Mouse (Mus musculus) neural tube, embryonic 11.5 days (tissue): Measurements from ENCODE around the gene Sorcs2. TPM values are rescaled to one million over a fixed set of nuclear protein-coding genes. Genes with fewer than 3 reads are reported as not detected.

Experiments
- ATAC-seq: fragments of 200-750 bp; cut with Nextera tagmentation; 2 replicates; pipeline ENCODE4 v1.8.0; 2017; ENCODE audit warnings: moderate number of reproducible peaks, mild to moderate bottlenecking, moderate TSS enrichment, moderate library complexity; ENCODE audit not compliant: insufficient read depth, low FRiP score, low TSS enrichment
- DNase-seq: peaks from one replicate; pipeline ENCODE4 v3.0.0-alpha.2; 2015; ENCODE audit warnings: low spot score
- H3K27ac ChIP-seq: fragments of 300-500 bp; sonication (generic); 2 replicates; pipeline ENCODE4 v1.5.1; 2014; ENCODE audit warnings: low read depth, mild to moderate bottlenecking, low read length
- H3K27me3 ChIP-seq: fragments of 300-500 bp; sonication (generic); 2 replicates; pipeline ENCODE4 v1.6.1; 2014; ENCODE audit warnings: mild to moderate bottlenecking, low read length, mixed read lengths; ENCODE audit not compliant: control insufficient read depth, insufficient read depth
- H3K36me3 ChIP-seq: fragments of 300-500 bp; sonication (generic); 2 replicates; pipeline ENCODE4 v1.6.1; 2014; ENCODE audit warnings: mild to moderate bottlenecking, low read length, moderate library complexity, mixed read lengths; ENCODE audit not compliant: control insufficient read depth, insufficient read depth
- H3K4me1 ChIP-seq: fragments of 300-500 bp; sonication (generic); 2 replicates; pipeline ENCODE4 v1.6.1; 2014; ENCODE audit warnings: low read length, mixed read lengths; ENCODE audit not compliant: control insufficient read depth, insufficient read depth
- H3K4me2 ChIP-seq: fragments of 300-500 bp; sonication (generic); 2 replicates; pipeline ENCODE4 v1.6.1; 2014; ENCODE audit warnings: low read depth, mild to moderate bottlenecking, moderate library complexity
- H3K4me3 ChIP-seq: fragments of 300-500 bp; sonication (generic); 2 replicates; pipeline ENCODE4 v1.5.1; 2014; ENCODE audit warnings: low read depth, low read length
- H3K9ac ChIP-seq: fragments of 300-500 bp; sonication (generic); 2 replicates; pipeline ENCODE4 v1.6.1; 2014; ENCODE audit warnings: mild to moderate bottlenecking, low read length
- H3K9me3 ChIP-seq: fragments of 300-500 bp; sonication (generic); 2 replicates; pipeline ENCODE4 v1.6.1; 2016; ENCODE audit warnings: low read length; ENCODE audit not compliant: control insufficient read depth
- WGBS: fragments of 180-500 bp; shearing (Covaris S2); extraction: QIAGEN DNeasy Blood & Tissue Kit; methylation state at CpG from one replicate; pipeline ENCODE4 v1.1.7; 2014; 5-methylcytosine and 5-hydroxymethylcytosine counted together
- polyA plus RNA-seq: library from polyadenylated mRNA; unstranded; fragments of >200 nt; fragmentation: Nextera tagmentation; extraction: Ambion mirVana; gene quantifications from 2 replicates; pipeline ENCODE4 v1.2.1, GENCODE M21; 2014

Sorcs2 gene
- polyA plus RNA-seq, 1 experiment from 2014 or later, result 9.1 TPM

DNA sequence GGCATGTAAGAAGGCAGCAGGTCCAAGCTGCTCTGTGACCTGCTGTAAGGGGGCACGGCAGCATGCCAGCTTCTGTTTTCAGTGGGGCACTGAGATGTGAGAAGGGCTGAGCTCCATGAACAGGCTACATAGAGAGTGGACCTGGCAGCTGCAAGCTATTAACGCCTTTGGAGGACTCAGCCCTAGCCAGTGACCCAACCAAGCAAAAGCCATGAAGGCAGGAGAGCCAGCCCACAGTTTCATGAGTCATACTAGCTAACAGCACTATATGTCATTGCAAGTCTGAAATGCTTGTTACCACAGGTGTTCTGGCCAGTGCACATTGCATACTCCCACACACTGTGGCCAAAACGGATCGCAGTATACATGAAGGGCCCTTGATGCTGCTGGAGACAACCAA lies 41.3 kb downstream of the Sorcs2 start:
- Histone ChIP-seq H3K4me3 (no peak overlapping the region), H3K4me1 (peaks cover 4% of the 10 kb centered on the region; the same call in 1 of the 2 replicates), H3K27ac (no peak overlapping the region), H3K9me3 (no peaks in the 10 kb centered on the region), H3K4me2 (no peak overlapping the region), H3K27me3 (no peaks in the 10 kb centered on the region), H3K36me3 (no peaks in the 10 kb centered on the region), H3K9ac (no peak overlapping the region)
- no peak for ATAC-seq
- 88% methylated on average over 4 of the region's 4 CpGs for WGBS
- no peak for DNase-seq

DNA sequence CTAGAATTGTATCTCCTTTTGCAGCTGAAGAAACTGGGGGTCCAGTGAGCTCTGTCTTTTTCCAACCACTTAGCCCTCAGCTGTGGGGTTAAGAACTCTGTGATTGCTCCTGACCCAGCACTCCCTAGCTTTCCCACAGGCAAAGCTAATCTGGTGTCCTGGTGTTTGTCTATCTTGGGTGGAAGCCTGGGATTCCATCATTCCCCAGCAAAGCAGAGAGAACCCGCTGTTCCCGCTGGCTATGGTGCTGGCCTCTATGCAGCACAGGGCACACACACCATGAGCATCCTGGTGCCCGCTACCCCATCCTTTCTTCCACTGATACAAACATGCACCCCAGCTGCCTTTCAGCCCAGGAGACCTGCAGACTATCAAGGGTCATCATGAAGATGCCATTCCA lies 42.3 kb downstream of the Sorcs2 start:
- H3K9me3 ChIP-seq, result no peaks in the 10 kb centered on the region
- peaks cover 4% of the 10 kb centered on the region; the same call in 1 of the 2 replicates for H3K4me1 ChIP-seq
- no peaks in the 10 kb centered on the region for H3K27me3 ChIP-seq
- no peak overlapping the region for H3K27ac ChIP-seq
- H3K4me2 ChIP-seq, result no peak overlapping the region
- ATAC-seq, result no peak
- H3K4me3 ChIP-seq, result no peak overlapping the region
- no peak for DNase-seq
- WGBS, result 87% methylated on average over 3 of the region's 3 CpGs
- no peaks in the 10 kb centered on the region for H3K36me3 ChIP-seq
- no peak overlapping the region for H3K9ac ChIP-seq

DNA sequence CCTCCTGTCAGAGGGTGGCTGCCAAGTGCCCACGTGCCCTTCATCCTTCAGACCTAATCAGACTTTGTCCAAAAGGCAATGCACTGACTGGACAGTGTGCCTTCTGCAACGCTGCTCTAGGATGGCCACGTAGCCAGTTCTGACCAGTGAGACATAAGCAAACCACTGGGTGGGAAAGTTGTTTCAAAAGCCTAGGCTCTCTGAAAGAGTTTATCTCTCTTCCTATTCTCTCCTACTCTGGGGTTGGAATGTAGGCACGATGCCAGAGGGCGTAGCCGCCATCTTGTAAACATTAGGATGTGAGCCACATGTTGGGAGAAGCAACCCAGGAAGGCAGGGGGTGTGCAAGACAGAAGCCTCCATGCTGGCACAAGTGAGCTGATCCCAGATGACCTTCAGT lies 44.3 kb downstream of the Sorcs2 start:
- H3K27ac ChIP-seq, result no peak overlapping the region
- H3K4me2 ChIP-seq, result no peak overlapping the region
- WGBS, result 94% methylated on average over 6 of the region's 6 CpGs
- H3K4me3 ChIP-seq, result no peak overlapping the region
- H3K9me3 ChIP-seq, result no peaks in the 10 kb centered on the region
- DNase-seq (no peak), ATAC-seq (no peak)
- no peak overlapping the region for H3K9ac ChIP-seq
- no peaks in the 10 kb centered on the region for H3K36me3 ChIP-seq
- no peaks in the 10 kb centered on the region for H3K27me3 ChIP-seq
- H3K4me1 ChIP-seq, result no peaks in the 10 kb centered on the region

DNA sequence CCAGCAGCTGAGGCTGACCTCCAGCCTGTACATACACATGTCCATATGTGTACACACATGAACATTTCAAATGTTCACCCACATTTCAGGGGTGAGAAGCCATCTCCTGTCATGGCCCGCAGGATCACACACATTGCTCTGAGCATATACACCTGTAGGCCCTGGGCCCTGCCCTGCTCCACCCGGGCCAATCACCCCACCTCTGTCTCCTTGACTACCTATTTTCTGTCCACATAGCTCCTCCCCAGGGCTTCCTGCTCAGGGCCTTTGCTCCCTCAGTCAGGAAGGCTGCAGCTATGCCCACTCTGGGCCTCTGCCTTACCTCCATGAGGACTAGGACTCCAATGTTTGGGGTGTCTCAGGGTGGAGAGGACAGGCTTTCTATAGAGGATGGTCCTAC lies 44.7 kb downstream of the Sorcs2 start:
- 91% methylated on average over 2 of the region's 2 CpGs for WGBS
- Histone ChIP-seq H3K9ac (no peak overlapping the region), H3K4me3 (no peak overlapping the region), H3K4me2 (no peak overlapping the region), H3K27me3 (no peaks in the 10 kb centered on the region), H3K9me3 (no peaks in the 10 kb centered on the region), H3K4me1 (no peaks in the 10 kb centered on the region), H3K27ac (no peak overlapping the region), H3K36me3 (no peaks in the 10 kb centered on the region)
- ATAC-seq, result no peak
- DNase-seq, result no peak

DNA sequence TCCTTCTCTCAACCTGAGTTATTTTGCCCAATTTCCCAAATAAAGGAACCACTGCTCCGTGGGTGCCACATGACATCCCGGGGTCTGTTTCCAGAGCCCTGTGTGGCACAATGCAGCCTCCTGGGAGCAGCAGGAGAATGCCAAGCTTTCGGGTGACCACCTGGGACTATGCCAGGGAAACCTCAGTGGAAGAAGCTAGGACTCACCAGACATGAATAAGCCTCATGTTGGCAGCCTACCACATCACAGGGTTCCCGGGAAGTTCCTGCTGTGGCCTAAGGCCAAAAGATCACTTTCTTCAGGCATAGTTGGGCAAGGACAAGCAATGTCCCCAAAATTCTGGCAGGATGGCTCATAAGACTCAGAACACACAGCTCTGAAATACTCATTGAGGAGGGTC lies 51.2 kb downstream of the Sorcs2 start:
- Histone ChIP-seq H3K36me3 (no peaks in the 10 kb centered on the region), H3K9ac (no peak overlapping the region), H3K4me2 (no peak overlapping the region), H3K4me3 (no peak overlapping the region), H3K27ac (no peak overlapping the region), H3K9me3 (no peaks in the 10 kb centered on the region), H3K4me1 (no peaks in the 10 kb centered on the region), H3K27me3 (no peaks in the 10 kb centered on the region)
- 93% methylated on average over 4 of the region's 4 CpGs for WGBS
- DNase-seq, result no peak
- ATAC-seq, result no peak

DNA sequence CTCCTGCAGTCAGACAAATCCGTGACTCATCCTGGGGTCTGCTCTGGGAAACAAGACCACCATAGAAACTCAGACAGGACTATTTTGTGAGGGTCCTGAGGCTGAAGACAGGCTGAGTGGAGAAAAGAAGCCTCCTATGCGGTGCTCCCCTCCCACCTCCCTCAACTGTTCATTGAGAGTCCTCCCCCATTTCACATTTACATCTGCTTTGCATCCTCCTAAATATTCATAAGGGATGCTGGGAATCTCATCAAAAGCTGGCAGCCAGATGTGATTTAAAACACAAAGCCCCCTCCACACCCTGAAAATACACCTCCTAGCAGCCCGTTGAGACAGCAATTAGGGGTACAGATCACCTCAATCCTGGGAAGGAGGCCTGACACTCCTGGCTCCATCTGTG lies 58.7 kb downstream of the Sorcs2 start:
- Histone ChIP-seq H3K9me3 (no peaks in the 10 kb centered on the region), H3K4me2 (no peak overlapping the region), H3K4me3 (no peak overlapping the region), H3K4me1 (peaks cover 10% of the 10 kb centered on the region; the same call in 1 of the 2 replicates), H3K27ac (no peak overlapping the region), H3K9ac (no peak overlapping the region), H3K36me3 (no peaks in the 10 kb centered on the region), H3K27me3 (no peaks in the 10 kb centered on the region)
- WGBS, result 50% methylated on average over 3 of the region's 3 CpGs
- ATAC-seq, result no peak
- no peak for DNase-seq

DNA sequence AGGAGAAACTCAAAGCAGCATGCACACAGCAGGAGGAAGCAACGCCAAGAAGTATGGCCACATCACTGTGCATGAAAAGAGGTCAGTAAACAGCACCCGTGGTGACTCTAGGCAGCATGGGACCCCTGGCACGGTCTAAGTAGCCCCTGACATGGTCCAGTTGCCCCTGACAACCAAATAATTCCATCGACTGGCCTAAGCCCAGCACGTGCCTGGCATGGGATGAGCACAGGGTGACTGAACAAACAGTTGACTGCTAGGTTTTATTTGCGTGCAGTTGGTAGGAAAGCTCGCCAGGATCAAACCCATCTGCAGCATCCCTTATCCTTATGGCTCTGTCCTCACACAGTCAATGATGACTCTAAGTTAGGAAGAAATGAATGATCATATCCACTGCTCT lies 61.7 kb downstream of the Sorcs2 start:
- DNase-seq (no peak), ATAC-seq (no peak)
- H3K36me3 ChIP-seq, result no peaks in the 10 kb centered on the region
- no peak overlapping the region for H3K27ac ChIP-seq
- H3K4me2 ChIP-seq, result no peak overlapping the region
- no peaks in the 10 kb centered on the region for H3K9me3 ChIP-seq
- H3K4me1 ChIP-seq, result peaks cover 17% of the 10 kb centered on the region; the same call in 1 of the 2 replicates
- no peak overlapping the region for H3K4me3 ChIP-seq
- no peaks in the 10 kb centered on the region for H3K27me3 ChIP-seq
- WGBS, result 66% methylated on average over 7 of the region's 7 CpGs
- no peak overlapping the region for H3K9ac ChIP-seq

DNA sequence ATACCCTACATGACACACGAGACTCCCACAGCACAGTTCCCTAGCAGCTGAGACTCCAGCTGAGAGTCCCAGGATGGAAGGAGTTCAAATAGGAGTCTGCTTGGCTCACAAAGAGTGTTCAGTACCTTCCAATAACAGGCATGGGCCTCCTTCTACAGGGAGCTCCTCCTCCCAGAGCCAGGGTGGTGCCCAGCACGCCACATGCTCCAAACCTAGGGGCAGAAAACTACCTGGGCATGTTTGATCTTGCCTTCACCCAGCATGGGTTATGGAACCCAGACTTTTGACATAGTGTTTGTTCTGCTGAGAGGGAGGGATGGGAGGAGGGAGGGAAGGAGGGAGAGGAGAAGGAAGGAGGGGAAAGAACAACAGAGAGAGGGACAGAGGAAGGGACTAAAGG lies 62.3 kb downstream of the Sorcs2 start:
- ATAC-seq (no peak), DNase-seq (no peak)
- peaks cover 17% of the 10 kb centered on the region; the same call in 1 of the 2 replicates for H3K4me1 ChIP-seq
- no peak overlapping the region for H3K9ac ChIP-seq
- H3K27me3 ChIP-seq, result no peaks in the 10 kb centered on the region
- H3K4me2 ChIP-seq, result no peak overlapping the region
- no peaks in the 10 kb centered on the region for H3K9me3 ChIP-seq
- WGBS, result 83% methylated on average over 2 of the region's 2 CpGs
- H3K36me3 ChIP-seq, result no peaks in the 10 kb centered on the region
- no peak overlapping the region for H3K27ac ChIP-seq
- H3K4me3 ChIP-seq, result no peak overlapping the region

DNA sequence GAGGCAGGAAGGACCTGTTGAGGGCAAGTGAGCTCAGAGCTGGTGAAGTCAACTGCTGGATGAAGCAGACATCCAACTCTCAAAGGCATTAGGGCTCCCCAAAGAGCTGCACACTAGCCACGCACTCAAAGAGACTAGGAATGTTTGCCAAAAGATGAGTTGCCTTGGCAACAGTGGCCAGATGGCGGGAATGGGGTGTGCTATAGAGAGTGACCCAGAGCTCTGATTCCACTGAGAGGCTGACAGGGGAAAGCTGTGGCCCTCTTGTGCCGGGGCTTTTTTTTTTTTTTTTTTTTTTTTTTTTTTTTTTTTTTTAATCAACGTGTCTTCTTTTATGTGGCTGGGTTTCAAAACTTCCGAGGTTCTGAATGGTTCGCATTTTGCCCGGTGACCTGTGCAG lies 63.7 kb downstream of the Sorcs2 start:
- ATAC-seq, result peak; percentile 63
- 29% methylated on average over 7 of the region's 7 CpGs for WGBS
- peak; percentile 52 for DNase-seq
- H3K27ac ChIP-seq, result no peak overlapping the region
- H3K9ac ChIP-seq, result no peak overlapping the region
- no peaks in the 10 kb centered on the region for H3K36me3 ChIP-seq
- H3K4me2 ChIP-seq, result no peak overlapping the region
- H3K4me3 ChIP-seq, result no peak overlapping the region
- peaks cover 14% of the 10 kb centered on the region; the same call in 1 of the 2 replicates for H3K4me1 ChIP-seq
- no peaks in the 10 kb centered on the region for H3K9me3 ChIP-seq
- H3K27me3 ChIP-seq, result no peaks in the 10 kb centered on the region
